Mouse (Mus musculus) thymus, adult 2 months (tissue): Measurements from ENCODE around the gene Ap3d1. TPM values are rescaled to one million over a fixed set of nuclear protein-coding genes. Genes with fewer than 3 reads are reported as not detected.
A peak's percentile ranks its signal among the peaks of the same experiment; 100 is the strongest.

Source experiments
- DNase-seq: peaks from one replicate; pipeline ENCODE4 v3.0.0; 2021
- H3K27ac ChIP-seq: fragments of 200-500 bp; 2 replicates; pipeline ENCODE4 v1.5.1; 2012; ENCODE audit warnings: low read length, control low read depth; ENCODE audit not compliant: control insufficient read depth, insufficient read depth
- H3K27me3 ChIP-seq: fragments of 200-500 bp; 2 replicates; pipeline ENCODE4 v1.6.1; 2012; ENCODE audit warnings: mild to moderate bottlenecking, low read length, moderate library complexity, mixed read lengths; ENCODE audit not compliant: control insufficient read depth, insufficient read depth
- H3K36me3 ChIP-seq: fragments of 200-500 bp; 2 replicates; pipeline ENCODE4 v1.6.1; 2012; ENCODE audit warnings: mild to moderate bottlenecking, low read length, moderate library complexity; ENCODE audit not compliant: control insufficient read depth, insufficient read depth
- H3K4me1 ChIP-seq: fragments of 200-500 bp; replicated peaks from 2 replicates; pipeline ENCODE4 v1.6.1; 2012; ENCODE audit warnings: low read length; ENCODE audit not compliant: control insufficient read depth, insufficient read depth
- H3K4me3 ChIP-seq: fragments of 200-500 bp; 2 replicates; pipeline ENCODE4 v1.5.1; 2012; ENCODE audit warnings: mild to moderate bottlenecking, low read length, control low read depth, moderate library complexity; ENCODE audit not compliant: control insufficient read depth, insufficient read depth
- CTCF ChIP-seq: fragments of 200-500 bp; IDR thresholded peaks from 2 replicates; pipeline ENCODE4 v1.5.1; 2012; ENCODE audit warnings: mild to moderate bottlenecking, control low read depth, low read length, moderate library complexity, borderline replicate concordance; ENCODE audit not compliant: control insufficient read depth, poor library complexity, insufficient read depth; ENCODE audit errors: extremely low read depth
- POLR2A ChIP-seq: fragments of 200-500 bp; IDR thresholded peaks from 2 replicates; pipeline ENCODE4 v1.6.1; 2012; ENCODE audit warnings: mild to moderate bottlenecking, low read length, control low read depth, moderate library complexity; ENCODE audit not compliant: control insufficient read depth, poor library complexity, insufficient read depth; ENCODE audit errors: extremely low read depth
- WGBS: fragments of 180-500 bp; shearing (Covaris S2); methylation state at CpG from one replicate; pipeline ENCODE4 v1.1.7; 2018; 5-methylcytosine and 5-hydroxymethylcytosine counted together
- polyA plus RNA-seq: library from polyadenylated mRNA; depleted of rRNA; stranded (reverse); fragments of >200 nt; gene quantifications from 2 replicates; pipeline ENCODE4 v1.2.3, GENCODE M21; 2012

Gene Ap3d1
- polyA plus RNA-seq, 1 experiment, result 195 TPM

GRCm38 (mm10) chr10:80676198-80676928, 65.7 kb downstream of the Ap3d1 start:
- Histone ChIP-seq H3K4me3 (peak overlapping the region; percentile 98), H3K4me1 (peaks cover 76% of the 10 kb centered on the region), H3K27me3 (no peaks in the 10 kb centered on the region), H3K36me3 (peaks cover 10% of the 10 kb centered on the region), H3K27ac (peak overlapping the region; percentile 97)
- WGBS, result under 1% methylated on average over 69 of the region's 78 CpGs
- TF ChIP-seq CTCF (peak; percentile 54), POLR2A (peak; percentile 99)
- DNase-seq, result peak; percentile 99

GRCm38 (mm10) chr10:80675405-80676197, 66.5 kb downstream of the Ap3d1 start:
- H3K27ac ChIP-seq, result peak overlapping the region; percentile 9; the same call in 1 of the 2 replicates
- under 1% methylated on average over 52 of the region's 54 CpGs for WGBS
- peak overlapping the region; percentile 98 for H3K4me3 ChIP-seq
- H3K36me3 ChIP-seq, result peaks cover 18% of the 10 kb centered on the region
- peaks cover 78% of the 10 kb centered on the region for H3K4me1 ChIP-seq
- no peak for DNase-seq
- TF ChIP-seq POLR2A, result no peak
- no peak for TF ChIP-seq CTCF
- no peaks in the 10 kb centered on the region for H3K27me3 ChIP-seq

- Histone ChIP-seq H3K36me3 (peaks cover 25% of the 10 kb centered on the region), H3K27me3 (no peaks in the 10 kb centered on the region), H3K4me3 (peak overlapping the region; percentile 98), H3K27ac (peak overlapping the region; percentile 9; the same call in 1 of the 2 replicates), H3K4me1 (peaks cover 72% of the 10 kb centered on the region)
- no peak for DNase-seq
- no peak for TF ChIP-seq POLR2A
- no peak for TF ChIP-seq CTCF
- WGBS, result 5% methylated on average over 6 of the region's 6 CpGs
Observed at GRCm38 (mm10) chr10:80674851-80675404, 67.1 kb downstream of the Ap3d1 start.

GRCm38 (mm10) chr10:80674161-80674711, 67.8 kb downstream of the Ap3d1 start:
- 51% methylated on average over 5 of the region's 5 CpGs for WGBS
- Histone ChIP-seq H3K4me3 (peak overlapping the region; percentile 98), H3K4me1 (peaks cover 66% of the 10 kb centered on the region), H3K36me3 (peaks cover 32% of the 10 kb centered on the region), H3K27ac (no peak overlapping the region), H3K27me3 (no peaks in the 10 kb centered on the region)
- TF ChIP-seq CTCF (no peak), POLR2A (no peak)
- DNase-seq, result no peak

GRCm38 (mm10) chr10:80673690-80674089, 68.4 kb downstream of the Ap3d1 start:
- Histone ChIP-seq H3K27me3 (no peaks in the 10 kb centered on the region), H3K27ac (no peak overlapping the region), H3K36me3 (peaks cover 37% of the 10 kb centered on the region), H3K4me1 (peaks cover 60% of the 10 kb centered on the region), H3K4me3 (peak overlapping the region; percentile 98)
- no peak for TF ChIP-seq CTCF
- TF ChIP-seq POLR2A, result no peak
- DNase-seq, result no peak
- WGBS, result 60% methylated on average over 3 of the region's 3 CpGs
